Mouse (Mus musculus) megakaryocyte, embryonic 14.5 days (primary cell): Measurements from ENCODE around the gene Has1. TPM values are rescaled to one million over a fixed set of nuclear protein-coding genes. Genes with fewer than 3 reads are reported as not detected.
A peak's percentile ranks its signal among the peaks of the same experiment; 100 is the strongest.
"Not testable (repeated sequence)": the region's sequence is repeated elsewhere in the genome, so short reads cannot be mapped to it uniquely, and the experiment has no call there.

ENCODE experiments used
- H3K27me3 ChIP-seq: replicated peaks from 2 replicates; pipeline ENCODE3; 2012; ENCODE audit warnings: inconsistent platforms
- H3K36me3 ChIP-seq: replicated peaks from 2 replicates; pipeline ENCODE3; 2012; ENCODE audit warnings: low read length, inconsistent platforms, mixed read lengths
- H3K4me1 ChIP-seq: 2 replicates; pipeline ENCODE4 v1.6.1; 2012; ENCODE audit warnings: inconsistent platforms
- H3K4me3 ChIP-seq: replicated peaks from 2 replicates; pipeline ENCODE3; 2012; ENCODE audit warnings: moderate library complexity, mild to moderate bottlenecking, inconsistent platforms
- H3K9me3 ChIP-seq: 2 replicates; pipeline ENCODE4 v1.6.1; 2012; ENCODE audit warnings: inconsistent platforms
- FLI1 ChIP-seq: IDR thresholded peaks from 2 replicates; pipeline ENCODE4 v1.6.1; 2012; ENCODE audit warnings: low read length, inconsistent platforms, mixed read lengths
- GATA1 ChIP-seq: IDR thresholded peaks from 3 replicates; pipeline ENCODE4 v1.6.1; 2012; ENCODE audit warnings: mixed read lengths, low read length, inconsistent platforms, borderline replicate concordance
- polyA plus RNA-seq: library from polyadenylated mRNA; stranded (reverse); fragments of >175 nt; gene quantifications from 2 replicates; pipeline ENCODE4 v1.2.3, GENCODE M21; 2012; ENCODE audit warnings: low replicate concordance; ENCODE audit not compliant: insufficient read depth

Has1 gene
- polyA plus RNA-seq, 1 experiment = not detected

GRCm38 (mm10) chr17:17845187-17846027 lies 9.6 kb downstream of the Has1 start:
- Histone ChIP-seq H3K9me3 (peaks cover 6% of the 10 kb centered on the region), H3K36me3 (peaks cover 15% of the 10 kb centered on the region), H3K4me3 (no peak overlapping the region), H3K27me3 (peaks cover 8% of the 10 kb centered on the region), H3K4me1 (peaks cover 16% of the 10 kb centered on the region)
- TF ChIP-seq FLI1 (no peak), GATA1 (no peak)

DNA sequence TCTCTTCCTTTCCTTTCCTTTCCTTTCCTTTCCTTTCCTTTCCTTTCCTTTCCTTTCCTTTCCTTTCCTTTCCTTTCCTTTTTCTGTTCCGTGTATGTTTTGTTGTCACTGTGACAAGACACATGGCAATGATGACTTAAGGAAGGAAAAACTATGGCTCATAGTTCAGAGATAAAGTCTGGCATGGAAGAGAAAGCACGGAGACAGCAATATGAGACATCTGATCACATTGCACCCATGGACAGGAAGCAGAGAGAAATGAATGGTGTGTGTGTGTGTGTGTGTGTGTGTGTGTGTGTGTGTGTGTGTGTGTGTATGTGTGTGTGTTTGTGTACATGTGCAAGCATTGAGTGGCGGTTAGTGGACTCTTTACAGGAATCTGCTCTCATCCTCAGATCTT lies 10.4 kb downstream of the Has1 start:
- not testable (repeated sequence) for H3K9me3 ChIP-seq, H3K27me3 ChIP-seq, H3K4me1 ChIP-seq, H3K4me3 ChIP-seq
- peaks cover 22% of the 10 kb centered on the region for H3K36me3 ChIP-seq

GRCm38 (mm10) chr17:17843534-17844261 lies 11.3 kb downstream of the Has1 start:
- TF ChIP-seq FLI1 (no peak), GATA1 (no peak)
- H3K9me3 ChIP-seq = no peaks in the 10 kb centered on the region

DNA sequence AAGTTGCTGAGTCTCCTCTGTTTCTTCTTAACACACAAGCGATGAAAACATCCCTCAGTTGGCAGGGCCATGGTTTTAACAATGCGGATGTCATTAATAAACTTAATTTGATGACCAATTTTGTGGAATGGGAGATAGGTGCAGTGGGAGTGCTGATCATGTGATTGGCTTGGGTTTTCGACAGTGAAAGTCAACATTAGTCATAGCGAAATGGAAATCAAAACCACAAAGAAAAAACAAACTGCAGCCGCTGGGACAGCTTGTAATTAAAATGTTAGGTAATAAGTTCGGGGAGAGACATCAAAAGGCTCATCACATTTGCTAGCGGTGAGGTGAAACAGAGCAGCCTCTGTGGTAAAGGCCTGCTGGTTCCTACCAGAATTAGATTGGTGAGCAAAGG lies 14.2 kb downstream of the Has1 start:
- H3K4me3 ChIP-seq = no peak overlapping the region
- peaks cover 26% of the 10 kb centered on the region for H3K36me3 ChIP-seq
- H3K9me3 ChIP-seq = no peaks in the 10 kb centered on the region
- H3K27me3 ChIP-seq = no peaks in the 10 kb centered on the region
- TF ChIP-seq FLI1 (no peak), GATA1 (no peak)
- H3K4me1 ChIP-seq = peaks cover 22% of the 10 kb centered on the region

More at GRCm38 (mm10) chr17:17843534-17844261, 11.3 kb downstream of the Has1 start:
- peaks cover 10% of the 10 kb centered on the region for H3K4me1 ChIP-seq
- H3K4me3 ChIP-seq = no peak overlapping the region
- H3K27me3 ChIP-seq = no peaks in the 10 kb centered on the region
- peaks cover 26% of the 10 kb centered on the region for H3K36me3 ChIP-seq

DNA sequence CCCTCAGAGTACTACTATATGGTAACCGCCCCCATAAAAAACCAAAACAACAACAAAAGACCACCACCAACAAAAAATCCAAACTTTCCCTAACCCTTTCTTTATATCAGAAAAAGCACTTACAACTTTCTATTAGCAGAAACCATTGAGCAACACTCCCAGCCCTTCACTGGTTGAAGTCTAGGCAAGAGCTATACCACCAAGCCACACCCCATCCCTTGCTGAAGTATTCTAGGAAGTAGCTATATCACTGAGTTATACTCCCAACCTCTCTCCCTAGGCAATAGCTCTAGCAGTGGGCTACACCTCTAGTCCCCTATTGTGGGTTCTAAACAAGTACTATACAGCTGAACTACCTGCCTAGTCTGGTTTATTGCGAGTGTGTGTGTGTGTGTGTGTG lies 15.7 kb downstream of the Has1 start:
- Histone ChIP-seq H3K4me1 (peaks cover 26% of the 10 kb centered on the region), H3K36me3 (peaks cover 26% of the 10 kb centered on the region), H3K9me3 (no peaks in the 10 kb centered on the region), H3K4me3 (peak overlapping the region; percentile 94), H3K27me3 (no peaks in the 10 kb centered on the region)
- TF ChIP-seq GATA1 = no peak
- TF ChIP-seq FLI1 = no peak

GRCm38 (mm10) chr17:17837919-17838701 lies 16.9 kb downstream of the Has1 start:
- Histone ChIP-seq H3K36me3 (peaks cover 26% of the 10 kb centered on the region), H3K9me3 (no peaks in the 10 kb centered on the region), H3K27me3 (no peaks in the 10 kb centered on the region), H3K4me1 (peaks cover 26% of the 10 kb centered on the region), H3K4me3 (peak overlapping the region; percentile 94)
- TF ChIP-seq FLI1 = no peak
- no peak for TF ChIP-seq GATA1

- peaks cover 25% of the 10 kb centered on the region for H3K36me3 ChIP-seq
- no peak for TF ChIP-seq GATA1
- no peak for TF ChIP-seq FLI1
- H3K9me3 ChIP-seq = no peaks in the 10 kb centered on the region
- H3K4me3 ChIP-seq = peak overlapping the region; percentile 94
- H3K27me3 ChIP-seq = no peaks in the 10 kb centered on the region
- H3K4me1 ChIP-seq = peaks cover 26% of the 10 kb centered on the region
These were observed 17.6 kb downstream of the Has1 start for GRCm38 (mm10) chr17:17837426-17837825.

DNA sequence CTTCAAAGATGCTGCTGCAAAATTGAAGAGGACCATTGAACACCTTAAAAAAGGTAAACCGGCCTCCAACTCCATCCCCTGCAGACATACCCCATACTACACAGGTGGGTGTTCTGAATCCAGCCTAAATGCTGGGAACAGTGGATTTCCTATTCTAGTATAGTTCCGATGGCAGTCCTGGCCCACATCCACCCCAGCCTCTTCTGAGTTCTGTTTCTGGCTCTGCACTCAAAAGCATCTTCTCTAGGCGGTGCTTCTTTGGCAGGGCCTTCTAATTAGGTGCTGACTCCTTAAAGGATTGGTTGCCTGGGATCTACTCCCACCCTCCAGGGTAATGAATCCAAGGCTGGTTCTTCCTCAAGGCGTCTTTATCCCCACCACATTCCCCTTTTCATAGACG lies 18.9 kb downstream of the Has1 start:
- Histone ChIP-seq H3K36me3 (peaks cover 18% of the 10 kb centered on the region), H3K9me3 (no peaks in the 10 kb centered on the region), H3K4me1 (peaks cover 26% of the 10 kb centered on the region), H3K27me3 (no peaks in the 10 kb centered on the region), H3K4me3 (no peak overlapping the region)
- TF ChIP-seq GATA1 = no peak
- TF ChIP-seq FLI1 = no peak

DNA sequence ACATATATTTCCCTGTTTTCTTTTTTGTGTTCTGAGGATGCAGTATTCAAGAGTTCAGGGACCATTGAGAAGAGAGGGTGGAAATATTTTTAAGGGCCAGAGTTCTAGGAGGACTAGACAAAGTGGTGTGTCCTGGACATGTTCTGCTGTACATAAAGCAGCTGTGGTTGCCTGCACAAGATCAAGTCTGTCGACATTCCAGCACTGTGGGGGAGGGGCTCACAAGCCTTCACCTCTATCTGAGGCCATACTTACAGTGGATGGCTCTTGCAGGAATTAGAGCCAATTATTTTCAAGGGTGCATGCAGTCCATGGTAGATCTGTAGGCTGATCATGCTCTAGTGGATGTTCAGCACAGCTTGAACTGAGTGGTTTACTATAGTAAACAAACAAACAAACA lies 20.1 kb downstream of the Has1 start:
- no peaks in the 10 kb centered on the region for H3K9me3 ChIP-seq
- peaks cover 4% of the 10 kb centered on the region for H3K27me3 ChIP-seq
- H3K4me1 ChIP-seq = peaks cover 26% of the 10 kb centered on the region
- peaks cover 6% of the 10 kb centered on the region for H3K36me3 ChIP-seq
- H3K4me3 ChIP-seq = no peak overlapping the region
- TF ChIP-seq FLI1 (no peak), GATA1 (no peak)

- TF ChIP-seq FLI1 = no peak
- no peak for TF ChIP-seq GATA1
- H3K9me3 ChIP-seq = no peaks in the 10 kb centered on the region
- H3K4me1 ChIP-seq = peaks cover 34% of the 10 kb centered on the region
- no peaks in the 10 kb centered on the region for H3K36me3 ChIP-seq
- no peak overlapping the region for H3K4me3 ChIP-seq
- H3K27me3 ChIP-seq = peaks cover 24% of the 10 kb centered on the region
These were observed 24.3 kb downstream of the Has1 start for GRCm38 (mm10) chr17:17830731-17831130.
